Mouse (Mus musculus) embryo, embryonic 10.5 days (tissue): ENCODE measurements around the gene Rps5.
"Not testable (repeated sequence)": the region's sequence is repeated elsewhere in the genome, so short reads cannot be mapped to it uniquely, and the experiment has no call there.

ENCODE experiments used
- DNase-seq: peaks from one replicate; pipeline ENCODE4 v3.0.0-alpha.2; 2015; ENCODE audit warnings: low spot score

Rps5 gene

DNA sequence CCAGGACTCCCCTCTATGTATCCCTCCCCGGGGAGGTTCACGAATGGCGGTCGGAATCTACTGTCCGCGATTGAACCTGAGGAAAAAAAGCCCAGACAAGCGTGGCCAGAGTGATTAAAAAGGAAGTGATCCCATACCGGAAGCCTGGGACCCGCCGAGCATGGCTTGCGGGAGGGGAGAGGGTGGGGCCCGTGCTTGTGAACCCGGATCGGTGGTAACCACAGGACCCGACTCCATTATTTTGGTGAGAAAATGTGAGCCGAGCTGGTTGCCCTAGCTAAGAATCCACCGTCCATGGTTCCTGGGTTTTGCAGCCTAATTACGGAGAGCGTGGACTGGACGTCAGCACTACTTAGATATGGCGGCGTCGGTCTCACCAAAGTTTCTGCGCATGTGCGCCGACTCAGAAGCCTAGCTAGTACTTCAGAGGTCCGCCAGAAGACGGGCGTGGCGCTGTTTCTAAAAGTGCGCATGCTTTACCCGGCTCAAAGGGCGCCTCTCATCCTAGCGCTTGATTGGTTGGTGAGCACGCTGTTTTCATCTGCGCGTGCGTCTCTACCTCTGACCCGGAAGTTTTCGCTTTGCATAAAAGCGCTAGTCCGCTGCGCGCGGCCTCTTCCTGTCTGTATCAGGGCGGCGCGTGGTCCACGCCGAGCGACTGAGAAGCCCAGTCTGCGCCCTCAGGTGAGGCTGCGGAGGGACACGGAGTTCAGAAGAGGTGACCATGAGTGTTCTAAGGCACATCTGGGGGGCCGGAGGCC, at the start of gene Rps5:
Gene Rps5, plus strand, starts transcription at position 586 of the 761 bp plus-strand sequence.
- DNase-seq: peak; percentile 100

DNA sequence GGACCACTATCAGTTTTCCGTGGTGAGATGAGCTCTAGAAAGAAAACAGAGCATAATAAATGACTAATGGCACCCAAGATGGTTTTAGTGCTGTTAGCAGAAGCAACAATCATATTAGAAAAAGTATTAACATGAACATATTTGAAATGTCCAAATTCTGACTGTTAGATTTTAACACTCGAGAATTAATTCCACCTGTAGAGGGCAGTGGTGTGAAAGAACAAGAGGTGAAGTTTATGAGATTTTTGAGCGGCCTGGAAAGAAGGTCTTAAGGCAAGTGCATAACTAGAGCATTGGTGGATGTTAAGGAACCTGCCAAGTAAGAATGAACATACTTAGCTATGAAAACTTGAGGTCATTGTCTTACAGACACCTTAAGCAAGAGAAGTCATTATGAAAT, 47.8 kb upstream of the Rps5 start:
- peak; percentile 64 for DNase-seq

DNA sequence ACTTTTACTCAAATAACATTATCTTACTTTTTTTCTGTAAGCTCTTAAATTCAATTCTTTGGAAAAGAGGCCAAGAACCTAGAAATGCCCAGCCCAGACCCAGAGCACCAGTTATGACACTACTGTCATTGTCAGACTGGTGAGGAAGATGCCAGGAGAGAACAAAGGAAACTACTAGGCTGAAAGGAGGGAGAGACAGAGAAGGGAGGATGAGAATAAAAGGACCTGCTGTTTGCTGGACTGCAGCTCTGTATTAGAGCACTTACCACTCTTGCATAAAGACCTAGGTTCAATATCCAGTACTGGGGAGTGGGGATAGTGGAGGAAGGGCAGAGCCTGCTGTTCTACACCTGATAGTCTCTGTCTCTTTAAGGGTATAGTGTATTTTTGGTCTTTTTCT, 42.1 kb upstream of the Rps5 start:
- no peak for DNase-seq

- not testable (repeated sequence) for DNase-seq
Measured at GRCm38 (mm10) chr7:12880497-12880896, 41.6 kb upstream of the Rps5 start.

DNA sequence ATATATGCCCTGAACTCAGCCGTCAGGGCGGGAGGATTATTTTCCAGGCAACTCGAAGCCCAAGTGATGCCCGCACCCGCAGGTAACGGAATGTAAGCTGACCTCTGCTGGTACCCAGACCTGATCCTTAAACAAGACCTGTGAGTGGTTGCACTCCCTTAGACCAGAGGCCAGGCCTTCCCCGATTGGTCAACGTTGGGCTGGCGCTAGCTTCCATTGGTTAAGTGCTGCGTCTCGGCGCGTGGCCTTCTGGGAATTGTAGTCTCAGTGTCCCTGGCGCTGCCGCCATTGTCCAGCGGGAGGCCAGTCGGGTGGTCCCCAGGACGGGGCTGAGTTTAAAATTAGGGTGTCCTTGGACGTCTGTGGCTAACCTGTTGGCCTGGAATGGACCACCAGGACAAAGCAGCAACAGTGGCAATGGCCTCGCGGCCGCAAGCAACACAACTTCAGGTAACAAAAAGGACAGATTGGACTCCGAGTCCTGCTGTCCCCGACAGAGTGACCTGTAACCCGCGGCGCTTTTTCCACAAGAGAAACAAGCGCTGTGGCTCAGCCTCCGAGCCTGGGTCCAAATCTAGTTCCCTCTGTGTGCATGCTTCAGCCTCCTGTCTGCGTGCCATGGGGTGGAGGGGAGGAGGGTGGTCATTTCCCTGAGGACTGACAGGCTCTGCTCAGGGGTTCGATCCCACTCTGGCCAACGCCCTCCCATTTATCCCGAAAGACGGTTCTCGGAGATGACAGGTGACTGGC, 41.0 kb upstream of the Rps5 start, which contains the start of gene Zfp128:
Gene Zfp128, plus strand, starts transcription at position 267 of the 750 bp plus-strand sequence.
- peak; percentile 99 for DNase-seq

GRCm38 (mm10) chr7:12886563-12887266, 35.4 kb upstream of the Rps5 start:
- DNase-seq: no peak

GRCm38 (mm10) chr7:12887585-12887984, 34.5 kb upstream of the Rps5 start:
- no peak for DNase-seq

- no peak for DNase-seq
Measured at GRCm38 (mm10) chr7:12890928-12891327, 31.2 kb upstream of the Rps5 start.

- DNase-seq: no peak
Measured at GRCm38 (mm10) chr7:12891334-12891733, 30.8 kb upstream of the Rps5 start.

- DNase-seq: peak; percentile 98
Measured at GRCm38 (mm10) chr7:12897655-12898410, 24.3 kb upstream of the Rps5 start, which contains the start of gene Zscan22. Zscan22 (plus strand) TSS chr7:12897815.

GRCm38 (mm10) chr7:12901517-12901916, 20.6 kb upstream of the Rps5 start:
- no peak for DNase-seq

DNA sequence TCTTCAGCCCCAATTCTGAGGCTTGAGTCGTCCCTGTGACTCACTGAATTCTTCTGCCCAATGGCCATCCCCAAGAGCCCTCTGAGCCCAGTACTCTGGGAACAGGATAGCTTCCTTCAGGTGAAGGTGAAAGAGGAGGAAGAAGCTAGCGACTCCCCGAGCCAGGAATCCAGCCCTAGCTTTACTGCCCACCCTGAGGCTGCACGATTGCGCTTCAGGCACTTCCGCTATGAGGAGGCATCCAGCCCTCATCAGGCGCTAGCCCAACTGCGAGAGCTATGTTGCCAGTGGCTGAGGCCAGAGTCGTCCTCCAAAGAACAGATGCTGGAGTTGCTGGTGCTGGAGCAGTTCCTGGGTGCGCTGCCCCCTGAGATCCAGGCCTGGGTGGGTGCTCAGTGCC, 18.5 kb upstream of the Rps5 start:
- no peak for DNase-seq

GRCm38 (mm10) chr7:12905146-12905545, 16.9 kb upstream of the Rps5 start:
- DNase-seq: no peak

DNA sequence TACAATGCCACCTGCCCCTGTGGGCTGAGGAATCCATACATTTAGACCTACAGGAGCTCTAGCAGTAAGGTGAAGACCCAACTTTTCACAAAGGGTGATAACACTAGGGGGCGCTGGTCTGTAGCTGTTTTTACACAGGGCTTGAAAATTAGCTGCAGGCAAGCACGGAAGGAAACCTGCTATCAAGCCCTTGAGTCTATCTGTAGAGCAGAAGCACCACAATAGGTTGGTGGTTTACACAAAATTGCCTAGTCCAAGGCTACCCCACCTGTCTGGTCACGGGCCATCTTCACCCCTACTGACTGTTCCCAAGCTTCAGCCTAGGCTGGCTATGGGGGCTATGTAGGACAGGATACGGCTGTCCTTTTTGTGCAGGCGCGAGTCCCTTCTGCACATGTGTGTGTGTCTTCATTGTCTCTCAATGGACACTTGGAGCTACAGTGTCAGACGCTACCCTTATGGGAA, 12.6 kb upstream of the Rps5 start:
- peak; percentile 89 for DNase-seq

DNA sequence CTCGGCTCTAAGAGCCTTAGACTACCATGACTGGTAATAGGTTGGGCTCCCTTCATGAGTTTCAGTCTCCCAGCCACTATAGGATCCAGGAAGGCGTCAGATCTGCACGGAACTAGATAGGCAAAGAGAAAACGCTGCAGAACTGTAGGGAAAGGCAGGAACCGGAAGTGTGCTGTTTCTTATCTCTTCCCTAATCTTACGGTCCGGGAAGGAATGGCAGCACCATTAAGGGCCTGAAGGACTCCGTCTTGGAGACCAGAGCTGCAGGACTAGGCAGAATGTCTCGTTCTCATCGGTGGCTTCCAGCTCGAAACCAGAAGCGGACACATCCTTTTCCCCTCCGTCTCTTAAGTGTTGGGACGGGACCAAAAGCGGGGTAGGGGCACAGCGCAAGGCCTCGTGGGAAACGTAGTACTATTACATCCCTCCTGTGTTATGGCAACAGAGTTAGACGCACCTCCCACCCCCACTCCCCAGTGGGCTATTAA, 11.9 kb upstream of the Rps5 start:
- peak; percentile 86 for DNase-seq

GRCm38 (mm10) chr7:12913556-12913955, 8.5 kb upstream of the Rps5 start:
- DNase-seq: peak; percentile 41

DNA sequence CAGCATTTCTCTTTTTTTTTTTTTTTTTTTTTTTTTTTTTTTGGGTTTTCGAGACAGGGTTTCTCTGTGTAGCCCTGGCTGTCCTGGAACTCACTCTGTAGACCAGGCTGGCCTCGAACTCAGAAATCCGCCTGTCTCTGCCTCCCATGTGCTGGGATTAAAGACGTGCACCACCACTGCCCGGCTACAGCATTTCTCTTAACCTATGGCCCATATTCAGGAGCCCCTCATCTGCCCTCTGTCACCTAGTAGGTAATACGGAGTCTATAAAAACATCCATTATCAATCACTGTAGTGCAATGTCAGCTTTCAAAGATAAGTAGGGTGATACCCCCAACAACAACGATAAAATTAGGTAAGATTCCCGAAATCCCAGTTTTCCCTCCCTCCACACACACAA, 1.6 kb upstream of the Rps5 start:
- not testable (repeated sequence) for DNase-seq

- DNase-seq: no peak
Measured at GRCm38 (mm10) chr7:12921318-12921704, 779 bp upstream of the Rps5 start.

DNA sequence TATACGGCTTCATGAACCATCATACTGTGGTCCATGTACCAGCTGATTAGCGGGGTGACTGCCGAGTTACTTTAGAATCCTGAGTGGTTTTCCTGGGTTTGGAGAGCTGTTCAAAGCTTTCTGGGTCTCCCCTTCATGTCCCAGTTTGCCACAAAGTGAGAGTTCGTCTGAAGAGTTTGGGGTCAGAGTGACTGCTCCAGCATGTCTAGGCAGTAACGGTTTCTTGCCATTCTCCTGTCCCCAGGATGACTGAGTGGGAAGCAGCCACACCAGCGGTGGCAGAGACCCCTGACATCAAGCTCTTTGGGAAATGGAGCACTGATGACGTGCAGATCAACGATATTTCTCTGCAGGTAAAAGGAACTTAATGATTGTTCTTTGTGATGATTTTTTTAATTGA, 639 bp downstream of the Rps5 start:
- DNase-seq: no peak

- DNase-seq: no peak
Measured at GRCm38 (mm10) chr7:12926316-12926715, 4.2 kb downstream of the Rps5 start.

DNA sequence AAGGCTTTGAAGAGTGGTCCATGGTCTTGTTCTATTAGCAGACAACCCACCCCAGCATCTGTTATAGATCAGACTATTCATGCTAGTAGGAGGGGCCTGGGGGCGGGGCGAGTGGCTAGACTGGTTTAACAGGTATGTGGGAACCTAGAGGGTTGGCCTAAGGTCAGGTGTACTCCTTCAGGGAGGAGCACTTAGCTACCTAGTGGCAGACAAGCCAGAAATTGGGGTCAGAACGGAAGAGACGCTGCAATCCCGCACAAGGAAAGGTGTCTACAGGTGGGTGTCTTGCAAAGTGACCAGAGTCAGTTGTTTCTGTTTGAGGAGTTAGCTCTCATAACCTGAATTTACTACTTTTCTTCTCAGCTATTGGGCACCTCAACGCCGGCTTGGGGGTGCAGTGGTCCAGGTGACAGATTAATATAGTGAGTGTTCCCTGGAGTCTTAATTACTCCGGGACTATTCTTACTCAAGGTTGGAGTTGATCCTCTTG, 5.1 kb downstream of the Rps5 start, which contains the start of gene Rnf225:
Gene Rnf225, plus strand, starts transcription at position 226 of the 490 bp plus-strand sequence.
- DNase-seq: peak; percentile 58
